Mouse (Mus musculus) cerebellum, postnatal 4 days (tissue): Measurements from ENCODE around the gene Hoxc11.

Source experiments
- DNase-seq, 2 experiments: peaks; one replicate each; pipeline ENCODE4 v3.0.0; 2022; ENCODE audit warnings: low spot score in 2 of 2, mixed read lengths in 1 of 2

Gene Hoxc11

GRCm38 (mm10) chr15:103005308-103005707, 51.1 kb downstream of the Hoxc11 start:
- no peak for DNase-seq

- DNase-seq: no peak
These were observed 51.6 kb downstream of the Hoxc11 start for GRCm38 (mm10) chr15:103005797-103006196.

GRCm38 (mm10) chr15:103006326-103006725, 52.1 kb downstream of the Hoxc11 start:
- no peak for DNase-seq
